Mouse (Mus musculus): ENCODE results near the gene Ptprn2.

- TF ChIP-seq POLR2A (IDR thresholded peaks at IDR 0.05; ENCODE audit: borderline replicate concordance, extremely low read depth, insufficient read depth, insufficient read length, poor library complexity, severe bottlenecking) = no peak
- TF ChIP-seq CTCF (IDR thresholded peaks at IDR 0.05; ENCODE audit: borderline replicate concordance, extremely low read depth, insufficient read depth, insufficient read length) = no peak
Observed at GRCm38 (mm10) chr12:117274576-117274975, 789.1 kb downstream of the Ptprn2 start.
